Mouse (Mus musculus): ENCODE results near the gene Dock7.
"Not testable (repeated sequence)": the region's sequence is repeated elsewhere in the genome, so short reads cannot be mapped to it uniquely, and the experiment has no call there.

The Dock7 gene

GRCm38 (mm10) chr4:99006319-99006718 lies 114.4 kb downstream of the Dock7 start:
- no peak for DNase-seq (ENCODE audit: low spot score)

- no peak for DNase-seq (ENCODE audit: low spot score)
Observed at GRCm38 (mm10) chr4:99005574-99005973, 115.1 kb downstream of the Dock7 start.

- no peak for DNase-seq (ENCODE audit: low spot score)
Observed at GRCm38 (mm10) chr4:98993491-98993890, 127.2 kb downstream of the Dock7 start.

- DNase-seq (ENCODE audit: low spot score): no peak
Observed at GRCm38 (mm10) chr4:98984701-98985100, 136.0 kb downstream of the Dock7 start.

GRCm38 (mm10) chr4:98979976-98980375 lies 140.7 kb downstream of the Dock7 start:
- not testable (repeated sequence) for DNase-seq (ENCODE audit: low spot score)

- no peak for DNase-seq (ENCODE audit: low spot score)
Observed at GRCm38 (mm10) chr4:98978693-98979092, 142.0 kb downstream of the Dock7 start.

GRCm38 (mm10) chr4:98978288-98978687 lies 142.4 kb downstream of the Dock7 start:
- DNase-seq (ENCODE audit: low spot score): not testable (repeated sequence)

GRCm38 (mm10) chr4:98975741-98976140 lies 145.0 kb downstream of the Dock7 start:
- DNase-seq (ENCODE audit: low spot score): no peak

GRCm38 (mm10) chr4:98969946-98970345 lies 150.8 kb downstream of the Dock7 start:
- no peak for DNase-seq (ENCODE audit: low spot score)

- no peak for DNase-seq (ENCODE audit: low spot score)
Observed at GRCm38 (mm10) chr4:98960243-98960642, 160.5 kb downstream of the Dock7 start.

- DNase-seq (ENCODE audit: low spot score): no peak
Observed at GRCm38 (mm10) chr4:98955986-98956385, 164.7 kb downstream of the Dock7 start.

- DNase-seq (ENCODE audit: low spot score): no peak
Observed at GRCm38 (mm10) chr4:98950563-98950962, 170.2 kb downstream of the Dock7 start.

- DNase-seq (ENCODE audit: low spot score): not testable (repeated sequence)
Observed at GRCm38 (mm10) chr4:98938210-98938609, 182.5 kb downstream of the Dock7 start.

- DNase-seq (ENCODE audit: low spot score): no peak
Observed at GRCm38 (mm10) chr4:98936036-98936435, 184.7 kb downstream of the Dock7 start.

GRCm38 (mm10) chr4:98925250-98925781 lies 195.4 kb downstream of the Dock7 start:
- DNase-seq (ENCODE audit: low spot score): no peak

- no peak for DNase-seq (ENCODE audit: low spot score)
Observed at GRCm38 (mm10) chr4:98924906-98925178, 195.9 kb downstream of the Dock7 start.

- peak; percentile 29 for DNase-seq (ENCODE audit: low spot score)
Observed at GRCm38 (mm10) chr4:98924071-98924905, 196.4 kb downstream of the Dock7 start.

- peak; percentile 26 for DNase-seq (ENCODE audit: low spot score)
Observed at GRCm38 (mm10) chr4:98923568-98924070, 197.1 kb downstream of the Dock7 start, which contains the start of gene Usp1. TSS of gene Usp1 (plus strand) at chr4:98923810.

- peak; percentile 83 for DNase-seq (ENCODE audit: low spot score)
Observed at GRCm38 (mm10) chr4:98922643-98923567, 197.8 kb downstream of the Dock7 start.

GRCm38 (mm10) chr4:98922061-98922642 lies 198.6 kb downstream of the Dock7 start:
- no peak for DNase-seq (ENCODE audit: low spot score)

- DNase-seq (ENCODE audit: low spot score): no peak
Observed at GRCm38 (mm10) chr4:98920896-98921295, 199.8 kb downstream of the Dock7 start.

GRCm38 (mm10) chr4:98918204-98918603 lies 202.5 kb downstream of the Dock7 start:
- no peak for DNase-seq (ENCODE audit: low spot score)

Measured in urinary bladder, postnatal 10 days (tissue).